Mouse (Mus musculus): Measurements from ENCODE around the gene Gm42742.

The Gm42742 gene

GRCm38 (mm10) chr7:127019306-127019960 is 1.5 kb downstream of the Gm42742 start:
- no peak for DNase-seq

GRCm38 (mm10) chr7:127018416-127019305 is 2.2 kb downstream of the Gm42742 start:
- DNase-seq = no peak

GRCm38 (mm10) chr7:127017950-127018345 is 2.9 kb downstream of the Gm42742 start:
- no peak for DNase-seq

GRCm38 (mm10) chr7:127016971-127017949 is 3.6 kb downstream of the Gm42742 start, which contains the start of gene Pagr1a:
TSS of gene Pagr1a (minus strand) at chr7:127017352.
- peak; percentile 97 for DNase-seq

GRCm38 (mm10) chr7:127016486-127016938 is 4.4 kb downstream of the Gm42742 start:
- peak; percentile 76 for DNase-seq

- DNase-seq = no peak
These were observed 4.6 kb downstream of the Gm42742 start, which contains the start of gene Pagr1b for GRCm38 (mm10) chr7:127016481-127016485. TSS of gene Pagr1b (minus strand) at chr7:127016484.

GRCm38 (mm10) chr7:127016081-127016480 is 4.8 kb downstream of the Gm42742 start:
- peak; percentile 62 for DNase-seq

- DNase-seq = no peak
These were observed 5.9 kb downstream of the Gm42742 start for GRCm38 (mm10) chr7:127014993-127015392.

GRCm38 (mm10) chr7:127014320-127014719 is 6.6 kb downstream of the Gm42742 start, which contains the start of gene Mvp:
TSS of gene Mvp (minus strand) at chr7:127014621.
- DNase-seq = peak; percentile 88

- no peak for DNase-seq
These were observed 7.5 kb downstream of the Gm42742 start for GRCm38 (mm10) chr7:127013385-127013784.

GRCm38 (mm10) chr7:127012845-127013244 is 8.1 kb downstream of the Gm42742 start:
- no peak for DNase-seq

- no peak for DNase-seq
These were observed 8.5 kb downstream of the Gm42742 start for GRCm38 (mm10) chr7:127012374-127012773.

- DNase-seq = no peak
These were observed 9.2 kb downstream of the Gm42742 start for GRCm38 (mm10) chr7:127011717-127012116.

GRCm38 (mm10) chr7:127011051-127011450 is 9.8 kb downstream of the Gm42742 start:
- no peak for DNase-seq

- DNase-seq = no peak
These were observed 11.4 kb downstream of the Gm42742 start for GRCm38 (mm10) chr7:127009307-127010085.

- peak; percentile 82 for DNase-seq
These were observed 12.5 kb downstream of the Gm42742 start for GRCm38 (mm10) chr7:127008239-127009019.

- DNase-seq = no peak
These were observed 13.4 kb downstream of the Gm42742 start for GRCm38 (mm10) chr7:127007313-127008024.

GRCm38 (mm10) chr7:127004122-127004875 is 16.6 kb downstream of the Gm42742 start:
- no peak for DNase-seq

- DNase-seq = no peak
These were observed 17.3 kb downstream of the Gm42742 start for GRCm38 (mm10) chr7:127003620-127004019.

GRCm38 (mm10) chr7:126999568-126999967 is 21.3 kb downstream of the Gm42742 start:
- DNase-seq = no peak
